Mouse (Mus musculus) midbrain, embryonic 16.5 days (tissue): ENCODE data around the gene Kcnh5. TPM values are rescaled to one million over a fixed set of nuclear protein-coding genes. Genes with fewer than 3 reads are reported as not detected.

Experiments used
- ATAC-seq: fragments of 200-750 bp; cut with Nextera tagmentation; 2 replicates; pipeline ENCODE4 v1.8.0; 2017; ENCODE audit warnings: moderate TSS enrichment
- H3K27ac ChIP-seq: fragments of 300-500 bp; sonication (generic); 2 replicates; pipeline ENCODE4 v1.5.1; 2014; ENCODE audit warnings: mild to moderate bottlenecking, low read length, mixed read lengths
- H3K27me3 ChIP-seq: fragments of 300-500 bp; sonication (generic); 2 replicates; pipeline ENCODE4 v1.6.1; 2014; ENCODE audit warnings: low read depth, low read length, mixed read lengths; ENCODE audit not compliant: control insufficient read depth, insufficient read depth
- H3K36me3 ChIP-seq: fragments of 300-500 bp; sonication (generic); 2 replicates; pipeline ENCODE4 v1.6.1; 2014; ENCODE audit warnings: mild to moderate bottlenecking, low read length, moderate library complexity, mixed read lengths; ENCODE audit not compliant: control insufficient read depth, insufficient read depth
- H3K4me1 ChIP-seq: fragments of 300-500 bp; sonication (generic); 2 replicates; pipeline ENCODE4 v1.6.1; 2014; ENCODE audit warnings: mild to moderate bottlenecking, low read length, mixed read lengths; ENCODE audit not compliant: control insufficient read depth, insufficient read depth
- H3K4me2 ChIP-seq: fragments of 300-500 bp; sonication (generic); 2 replicates; pipeline ENCODE4 v1.6.1; 2014; ENCODE audit warnings: mild to moderate bottlenecking, low read length, mixed read lengths
- H3K4me3 ChIP-seq: fragments of 300-500 bp; sonication (generic); 2 replicates; pipeline ENCODE4 v1.5.1; 2014; ENCODE audit warnings: low read depth, mild to moderate bottlenecking, low read length, moderate library complexity, mixed read lengths
- H3K9ac ChIP-seq: fragments of 300-500 bp; sonication (generic); 2 replicates; pipeline ENCODE4 v1.6.1; 2014; ENCODE audit warnings: low read depth, low read length, mixed read lengths
- H3K9me3 ChIP-seq: fragments of 300-500 bp; sonication (generic); replicated peaks from 2 replicates; pipeline ENCODE4 v1.6.1; 2014; ENCODE audit warnings: mild to moderate bottlenecking, low read length, mixed read lengths; ENCODE audit not compliant: control insufficient read depth, poor library complexity, severe bottlenecking
- WGBS: fragments of 180-500 bp; shearing (Covaris S2); extraction: QIAGEN DNeasy Blood & Tissue Kit; methylation state at CpG from one replicate; pipeline ENCODE4 v1.1.7; 2014; 5-methylcytosine and 5-hydroxymethylcytosine counted together
- polyA plus RNA-seq: library from polyadenylated mRNA; unstranded; fragments of >200 nt; fragmentation: Nextera tagmentation; extraction: Ambion mirVana; gene quantifications from 2 replicates; pipeline ENCODE4 v1.2.1, GENCODE M21; 2015

Kcnh5 gene
- 3.4 and 4.1 TPM in 2 replicates for polyA plus RNA-seq

DNA sequence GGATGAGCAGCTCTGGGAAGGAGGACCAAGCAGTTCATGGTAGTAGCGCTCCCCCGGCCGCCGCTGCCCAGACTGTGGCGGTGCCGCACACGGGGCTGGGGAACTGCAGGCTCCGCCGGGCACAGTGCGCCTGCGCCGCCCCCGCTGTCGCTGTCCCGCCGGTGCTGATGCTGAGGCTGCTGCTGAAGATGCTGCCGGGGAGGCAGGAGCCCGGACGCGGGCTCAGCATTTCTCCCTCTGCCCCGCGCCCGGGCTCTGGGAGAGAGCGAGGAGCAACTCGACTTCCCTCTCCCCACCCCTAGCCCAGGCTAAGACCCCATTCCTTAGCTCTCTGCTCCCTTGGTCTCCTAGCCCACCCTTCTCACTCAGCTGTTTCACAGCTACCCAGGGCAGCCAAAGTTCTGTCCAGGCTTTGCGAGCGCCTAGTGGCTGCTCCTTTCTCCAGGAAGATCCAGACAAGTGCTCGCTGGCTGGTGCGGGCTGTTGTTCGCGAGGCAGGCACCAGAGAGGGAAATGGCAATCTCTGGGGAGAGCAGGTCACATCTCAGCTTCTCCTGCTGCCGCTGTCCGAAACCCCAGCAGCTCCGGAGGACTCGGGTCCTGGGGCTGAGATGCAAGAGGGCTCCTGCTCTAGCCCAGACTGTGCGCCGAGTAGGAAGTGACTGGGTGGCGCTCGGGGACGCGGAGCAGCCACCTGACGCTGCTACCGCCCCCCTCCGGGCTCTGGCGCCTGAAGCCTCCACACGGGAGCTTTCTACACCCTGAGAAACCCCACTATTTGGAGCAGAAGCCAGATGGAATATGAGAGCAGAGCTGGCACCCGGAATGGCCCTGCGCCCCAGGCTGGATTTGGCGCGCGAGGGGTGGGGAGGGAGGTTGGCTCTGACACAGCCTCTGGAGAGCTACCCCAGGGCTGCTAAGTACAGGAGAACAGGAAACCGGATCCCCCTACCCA is at the start of gene Kcnh5:
TSS of gene Kcnh5 (minus strand) at position 642 of the 955 bp plus-strand sequence.
- no peaks in the 10 kb centered on the region for H3K27me3 ChIP-seq
- peak within 1 kb of the TSS; percentile 78 for H3K4me3 ChIP-seq
- H3K4me1 ChIP-seq, result peaks cover 18% of the 10 kb centered on the region
- ATAC-seq, result peak; percentile 94
- H3K27ac ChIP-seq, result peak within 1 kb of the TSS; percentile 79
- H3K9me3 ChIP-seq, result no peaks in the 10 kb centered on the region
- H3K4me2 ChIP-seq, result peak within 1 kb of the TSS; percentile 96
- no peaks in the 10 kb centered on the region for H3K36me3 ChIP-seq
- H3K9ac ChIP-seq, result peak within 1 kb of the TSS; percentile 91
- WGBS, result under 1% methylated on average over 49 of the region's 52 CpGs

DNA sequence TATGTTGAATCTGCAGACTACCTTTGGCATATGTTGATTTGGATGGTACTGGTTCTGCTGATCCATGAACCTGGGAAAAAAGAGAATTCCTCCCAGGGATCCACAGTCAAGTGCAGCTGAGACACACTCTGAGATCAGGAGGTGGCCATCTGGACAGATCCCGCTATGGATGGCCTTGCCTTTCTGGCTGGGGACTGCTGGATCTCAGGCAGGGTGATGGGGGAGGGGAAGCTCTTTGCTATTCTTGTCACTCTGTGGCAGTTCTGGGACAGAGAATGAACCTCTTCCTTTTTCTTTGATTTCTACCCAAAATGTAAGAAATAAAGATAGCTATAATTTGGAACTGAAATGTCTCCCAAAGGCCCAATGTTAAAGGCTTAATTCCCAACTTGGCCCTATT is 46.8 kb upstream of the Kcnh5 start:
- Histone ChIP-seq H3K27me3 (no peaks in the 10 kb centered on the region), H3K36me3 (no peaks in the 10 kb centered on the region), H3K4me3 (no peak overlapping the region), H3K4me2 (no peak overlapping the region), H3K9ac (no peak overlapping the region), H3K4me1 (no peaks in the 10 kb centered on the region), H3K9me3 (no peaks in the 10 kb centered on the region), H3K27ac (no peak overlapping the region)
- no peak for ATAC-seq
- WGBS, result 76% methylated on average over 1 of the region's 1 CpGs

DNA sequence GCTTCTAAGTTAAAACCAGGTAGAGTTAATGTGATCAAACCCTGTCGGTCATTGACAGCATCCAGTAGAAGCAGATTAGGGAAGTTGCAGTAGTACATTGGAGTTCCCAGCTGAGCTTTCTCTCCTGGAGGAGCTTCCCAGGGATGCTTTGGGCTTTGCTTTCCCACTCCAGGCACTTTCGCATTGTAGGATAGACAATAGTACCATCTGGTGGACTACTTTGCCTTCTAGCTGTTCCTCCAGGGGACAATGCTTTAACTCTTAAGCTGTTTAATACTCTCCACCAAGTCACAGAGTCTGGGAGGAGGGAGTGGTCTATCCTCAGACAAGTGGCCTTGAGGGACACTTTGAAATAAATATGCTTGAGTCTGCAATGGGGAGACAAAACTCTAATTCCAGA is 12.3 kb upstream of the Kcnh5 start:
- H3K27me3 ChIP-seq, result no peaks in the 10 kb centered on the region
- H3K9ac ChIP-seq, result no peak overlapping the region
- H3K9me3 ChIP-seq, result no peaks in the 10 kb centered on the region
- ATAC-seq, result no peak
- no peaks in the 10 kb centered on the region for H3K4me1 ChIP-seq
- 50% methylated on average over 2 of the region's 2 CpGs for WGBS
- no peak overlapping the region for H3K4me3 ChIP-seq
- no peak overlapping the region for H3K27ac ChIP-seq
- no peaks in the 10 kb centered on the region for H3K36me3 ChIP-seq
- H3K4me2 ChIP-seq, result no peak overlapping the region

DNA sequence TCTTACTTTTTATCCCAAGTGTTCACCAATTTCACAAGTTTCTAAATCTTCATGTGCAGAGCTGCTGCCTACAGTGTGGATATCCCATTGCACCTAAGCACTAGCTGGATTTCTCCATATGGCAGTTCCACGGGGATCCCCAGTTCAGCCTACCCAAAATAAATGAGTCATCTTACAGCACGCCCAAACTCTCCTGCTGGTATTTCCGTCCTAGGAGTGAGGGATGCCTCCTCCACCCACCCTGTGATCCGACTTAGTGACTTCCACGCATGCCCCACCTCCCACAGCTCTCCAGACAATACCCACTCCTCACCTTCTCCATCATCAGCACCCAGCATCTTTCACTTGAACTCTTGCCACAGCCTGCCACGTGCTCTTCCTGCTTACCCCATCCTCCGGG is 5.5 kb upstream of the Kcnh5 start:
- Histone ChIP-seq H3K36me3 (no peaks in the 10 kb centered on the region), H3K9me3 (no peaks in the 10 kb centered on the region), H3K27me3 (no peaks in the 10 kb centered on the region), H3K4me2 (no peak overlapping the region), H3K4me3 (no peak overlapping the region), H3K4me1 (peaks cover 13% of the 10 kb centered on the region), H3K9ac (no peak overlapping the region), H3K27ac (no peak overlapping the region)
- WGBS, result 79% methylated on average over 7 of the region's 7 CpGs
- ATAC-seq, result no peak

DNA sequence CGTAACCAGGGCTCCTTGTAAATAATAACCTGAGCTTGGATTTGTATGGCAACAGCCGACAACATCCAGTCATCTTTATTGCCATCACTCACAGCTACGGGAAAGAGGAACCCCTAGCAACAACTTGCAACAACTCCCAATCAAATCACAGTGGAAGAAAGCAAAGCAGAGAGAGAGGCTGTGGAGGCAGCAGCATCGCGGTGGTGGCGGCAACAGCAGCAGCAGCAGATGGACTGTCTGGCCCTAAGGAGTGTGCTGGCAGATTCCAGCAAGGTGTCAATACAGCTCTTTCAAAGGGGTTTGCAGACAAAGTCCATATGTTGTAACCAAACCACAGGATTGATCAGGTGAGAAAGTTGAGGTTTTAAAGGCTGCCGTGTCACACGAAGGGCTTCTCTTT is 2.4 kb upstream of the Kcnh5 start:
- 59% methylated on average over 8 of the region's 8 CpGs for WGBS
- Histone ChIP-seq H3K27me3 (no peaks in the 10 kb centered on the region), H3K4me3 (no peak overlapping the region), H3K9ac (no peak overlapping the region), H3K9me3 (no peaks in the 10 kb centered on the region), H3K36me3 (no peaks in the 10 kb centered on the region), H3K4me2 (no peak overlapping the region), H3K27ac (no peak overlapping the region), H3K4me1 (peaks cover 18% of the 10 kb centered on the region)
- ATAC-seq, result no peak

DNA sequence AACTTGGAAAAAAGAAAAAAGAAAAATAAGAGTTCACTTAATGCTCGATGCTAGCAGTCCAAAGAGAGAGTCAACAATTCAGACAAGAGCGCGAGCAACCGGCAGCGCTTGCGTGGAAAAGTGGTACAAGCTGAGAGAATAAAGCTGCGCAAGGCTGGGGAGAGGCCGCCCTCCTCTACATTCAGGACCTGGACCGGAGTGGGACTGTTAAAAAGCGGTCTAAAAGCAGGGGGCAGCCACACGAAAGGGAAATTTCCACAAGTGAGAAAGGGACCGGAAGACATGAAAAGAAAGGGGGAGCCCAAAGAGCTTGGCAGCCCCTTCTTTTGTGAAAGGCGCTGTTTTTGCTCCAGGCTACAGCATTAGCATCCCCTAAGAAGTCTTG is 506 bp upstream of the Kcnh5 start:
- H3K4me1 ChIP-seq, result peaks cover 18% of the 10 kb centered on the region
- H3K4me2 ChIP-seq, result peak overlapping the region; percentile 96
- peak overlapping the region; percentile 78 for H3K4me3 ChIP-seq
- H3K27me3 ChIP-seq, result no peaks in the 10 kb centered on the region
- H3K9ac ChIP-seq, result peak overlapping the region; percentile 91
- ATAC-seq, result peak; percentile 36; the same call in 1 of the 2 replicates
- under 1% methylated on average over 13 of the region's 13 CpGs for WGBS
- H3K9me3 ChIP-seq, result no peaks in the 10 kb centered on the region
- peak overlapping the region; percentile 79 for H3K27ac ChIP-seq
- H3K36me3 ChIP-seq, result no peaks in the 10 kb centered on the region

DNA sequence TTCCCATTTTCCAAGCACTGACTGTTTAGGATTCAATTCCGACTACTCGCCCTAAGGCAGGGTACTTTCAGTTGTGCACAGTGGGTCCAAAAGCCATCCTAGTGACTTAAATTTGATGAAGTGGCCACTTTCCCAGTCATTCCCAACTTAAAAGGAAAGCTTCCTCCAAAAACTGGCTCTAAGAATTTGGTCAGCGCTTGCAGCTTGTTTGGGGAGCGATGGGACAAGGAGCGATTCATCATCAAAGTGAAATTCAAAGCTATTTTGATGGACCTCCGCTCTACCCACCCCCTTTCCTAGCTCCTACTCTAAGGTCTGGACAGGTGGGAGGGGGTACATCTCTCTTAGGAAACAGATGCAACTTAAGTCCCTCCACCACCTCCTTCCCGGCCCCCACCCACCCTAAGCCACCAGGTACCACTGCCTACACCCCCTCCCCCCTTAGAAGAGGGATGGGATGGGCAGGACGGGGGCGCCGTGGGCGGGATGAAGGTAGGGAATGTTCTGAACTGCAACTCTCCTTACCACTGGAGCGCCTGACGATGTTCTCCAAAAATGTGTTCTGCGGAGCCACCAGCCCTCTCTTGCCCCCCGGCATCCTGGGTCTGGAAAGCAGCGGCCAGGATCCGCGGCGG is 1.1 kb downstream of the Kcnh5 start:
- H3K4me3 ChIP-seq, result peak overlapping the region; percentile 78
- H3K27ac ChIP-seq, result peak overlapping the region; percentile 79
- no peaks in the 10 kb centered on the region for H3K36me3 ChIP-seq
- peak; percentile 57 for ATAC-seq
- peak overlapping the region; percentile 96 for H3K4me2 ChIP-seq
- H3K9ac ChIP-seq, result peak overlapping the region; percentile 91
- no peaks in the 10 kb centered on the region for H3K9me3 ChIP-seq
- H3K27me3 ChIP-seq, result no peaks in the 10 kb centered on the region
- H3K4me1 ChIP-seq, result peaks cover 18% of the 10 kb centered on the region
- 3% methylated on average over 19 of the region's 19 CpGs for WGBS

DNA sequence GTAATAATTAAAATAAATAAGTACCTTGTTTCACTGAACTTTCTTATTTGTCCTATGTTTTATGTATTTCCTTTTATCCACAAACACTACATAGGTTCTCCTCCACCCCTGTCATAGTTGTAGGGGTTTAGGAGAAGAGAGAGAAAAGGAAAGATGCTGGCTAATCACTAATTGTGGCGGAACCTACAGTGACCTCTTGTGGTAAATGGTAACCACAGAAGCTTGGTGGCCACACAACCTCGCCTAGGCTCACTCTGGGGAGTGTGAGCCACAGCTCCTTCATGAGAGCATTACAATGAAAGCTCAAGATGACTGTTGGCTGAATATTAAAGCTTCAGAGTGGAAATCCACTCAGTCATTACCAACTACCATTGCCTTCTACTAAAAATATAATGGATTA is 6.2 kb downstream of the Kcnh5 start:
- Histone ChIP-seq H3K4me3 (no peak overlapping the region), H3K4me1 (peaks cover 4% of the 10 kb centered on the region), H3K27me3 (no peaks in the 10 kb centered on the region), H3K36me3 (no peaks in the 10 kb centered on the region), H3K27ac (no peak overlapping the region), H3K4me2 (no peak overlapping the region), H3K9me3 (no peaks in the 10 kb centered on the region), H3K9ac (no peak overlapping the region)
- 27% methylated on average over 2 of the region's 2 CpGs for WGBS
- ATAC-seq, result no peak

DNA sequence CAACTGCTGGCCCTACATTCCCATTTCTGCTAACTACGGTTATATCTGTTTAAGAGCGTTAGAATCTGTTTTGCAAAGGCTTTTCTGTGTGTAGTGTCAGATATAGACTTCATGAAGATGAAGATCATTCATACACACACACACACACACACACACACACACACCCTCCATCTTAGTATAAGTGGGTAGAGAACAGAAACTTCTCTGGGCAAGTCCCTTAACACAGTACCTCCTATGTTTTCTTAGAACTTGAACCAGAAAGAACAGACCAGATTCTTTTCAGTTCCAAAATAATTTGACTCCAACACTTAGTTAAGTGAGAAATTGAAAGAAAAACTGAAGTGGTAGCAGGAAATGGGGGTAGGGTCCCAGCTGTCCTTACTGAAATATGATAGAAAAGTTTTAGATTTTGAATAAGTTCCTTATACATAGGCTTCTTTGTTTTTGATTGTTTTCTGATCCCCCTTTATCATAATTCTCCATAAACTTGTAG is 24.0 kb downstream of the Kcnh5 start:
- Histone ChIP-seq H3K4me3 (no peak overlapping the region), H3K27me3 (no peaks in the 10 kb centered on the region), H3K4me2 (no peak overlapping the region), H3K27ac (no peak overlapping the region), H3K4me1 (no peaks in the 10 kb centered on the region), H3K36me3 (no peaks in the 10 kb centered on the region), H3K9ac (no peak overlapping the region), H3K9me3 (no peaks in the 10 kb centered on the region)
- WGBS, result 97% methylated on average over 2 of the region's 2 CpGs
- ATAC-seq, result no peak
